Mouse (Mus musculus) thymus, adult 2 months (tissue): Measurements from ENCODE around the gene Sez6l. TPM values are rescaled to one million over a fixed set of nuclear protein-coding genes. Genes with fewer than 3 reads are reported as not detected.

Experiments used
- DNase-seq: peaks from one replicate; pipeline ENCODE4 v3.0.0; 2021
- H3K27ac ChIP-seq: fragments of 200-500 bp; 2 replicates; pipeline ENCODE4 v1.5.1; 2012; ENCODE audit warnings: low read length, control low read depth; ENCODE audit not compliant: control insufficient read depth, insufficient read depth
- H3K27me3 ChIP-seq: fragments of 200-500 bp; 2 replicates; pipeline ENCODE4 v1.6.1; 2012; ENCODE audit warnings: mild to moderate bottlenecking, low read length, moderate library complexity, mixed read lengths; ENCODE audit not compliant: control insufficient read depth, insufficient read depth
- H3K36me3 ChIP-seq: fragments of 200-500 bp; 2 replicates; pipeline ENCODE4 v1.6.1; 2012; ENCODE audit warnings: mild to moderate bottlenecking, low read length, moderate library complexity; ENCODE audit not compliant: control insufficient read depth, insufficient read depth
- H3K4me1 ChIP-seq: fragments of 200-500 bp; replicated peaks from 2 replicates; pipeline ENCODE4 v1.6.1; 2012; ENCODE audit warnings: low read length; ENCODE audit not compliant: control insufficient read depth, insufficient read depth
- H3K4me3 ChIP-seq: fragments of 200-500 bp; 2 replicates; pipeline ENCODE4 v1.5.1; 2012; ENCODE audit warnings: mild to moderate bottlenecking, low read length, control low read depth, moderate library complexity; ENCODE audit not compliant: control insufficient read depth, insufficient read depth
- CTCF ChIP-seq: fragments of 200-500 bp; IDR thresholded peaks from 2 replicates; pipeline ENCODE4 v1.5.1; 2012; ENCODE audit warnings: mild to moderate bottlenecking, control low read depth, low read length, moderate library complexity, borderline replicate concordance; ENCODE audit not compliant: control insufficient read depth, poor library complexity, insufficient read depth; ENCODE audit errors: extremely low read depth
- POLR2A ChIP-seq: fragments of 200-500 bp; IDR thresholded peaks from 2 replicates; pipeline ENCODE4 v1.6.1; 2012; ENCODE audit warnings: mild to moderate bottlenecking, low read length, control low read depth, moderate library complexity; ENCODE audit not compliant: control insufficient read depth, poor library complexity, insufficient read depth; ENCODE audit errors: extremely low read depth
- WGBS: fragments of 180-500 bp; shearing (Covaris S2); methylation state at CpG from one replicate; pipeline ENCODE4 v1.1.7; 2018; 5-methylcytosine and 5-hydroxymethylcytosine counted together
- polyA plus RNA-seq: library from polyadenylated mRNA; depleted of rRNA; stranded (reverse); fragments of >200 nt; gene quantifications from 2 replicates; pipeline ENCODE4 v1.2.3, GENCODE M21; 2012

Gene Sez6l
- polyA plus RNA-seq, 1 experiment: 1.8 TPM

DNA sequence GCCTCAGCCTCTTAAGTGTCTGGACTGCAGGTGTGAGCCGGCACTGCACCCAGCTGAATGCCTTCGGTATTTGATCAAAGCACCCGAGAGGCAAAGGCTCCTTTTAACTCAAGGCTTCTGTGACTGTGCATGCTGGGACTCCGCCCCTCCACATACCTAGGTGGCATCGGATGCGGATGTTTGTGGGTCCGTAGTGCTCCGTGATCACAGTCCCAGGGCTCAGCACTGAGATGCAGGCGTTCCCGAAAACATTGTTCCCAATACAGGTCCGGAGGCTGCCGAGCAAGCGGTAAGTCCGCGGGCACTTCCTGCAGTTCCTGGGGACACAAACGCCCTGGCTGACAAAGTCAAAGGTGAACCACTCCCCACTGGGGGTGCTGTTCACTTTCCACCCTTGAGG lies 186.0 kb downstream of the Sez6l start:
- Histone ChIP-seq H3K27ac (no peak overlapping the region), H3K27me3 (peaks cover 12% of the 10 kb centered on the region; the same call in 1 of the 2 replicates), H3K4me1 (peaks cover 5% of the 10 kb centered on the region; the same call in 1 of the 2 replicates), H3K36me3 (no peaks in the 10 kb centered on the region), H3K4me3 (no peak overlapping the region)
- TF ChIP-seq POLR2A (no peak), CTCF (no peak)
- DNase-seq: no peak
- WGBS: 72% methylated on average over 16 of the region's 16 CpGs

DNA sequence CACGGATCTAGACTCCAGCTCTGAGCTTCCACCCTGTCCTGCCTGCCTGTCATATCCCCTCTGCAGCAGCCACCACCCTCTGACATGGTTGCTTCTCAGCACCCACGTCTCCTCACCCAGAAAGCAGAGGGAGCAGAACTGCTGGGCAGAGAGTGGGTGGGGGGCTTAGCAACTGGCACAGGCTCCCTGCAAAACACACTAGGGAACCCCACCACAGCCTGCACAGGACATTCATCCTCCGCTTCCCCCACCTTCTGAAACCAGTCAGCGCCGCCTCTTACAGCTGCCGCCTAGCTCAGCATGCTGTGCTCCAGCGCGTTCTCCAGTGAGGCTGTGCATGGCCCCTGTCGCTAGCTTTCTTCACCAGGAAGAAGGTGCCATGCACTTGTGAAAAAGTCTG lies 187.6 kb downstream of the Sez6l start:
- DNase-seq: no peak
- Histone ChIP-seq H3K27me3 (peaks cover 12% of the 10 kb centered on the region; the same call in 1 of the 2 replicates), H3K4me1 (peaks cover 3% of the 10 kb centered on the region; the same call in 1 of the 2 replicates), H3K36me3 (no peaks in the 10 kb centered on the region), H3K4me3 (no peak overlapping the region), H3K27ac (no peak overlapping the region)
- WGBS: 76% methylated on average over 9 of the region's 9 CpGs
- TF ChIP-seq POLR2A (no peak), CTCF (no peak)

DNA sequence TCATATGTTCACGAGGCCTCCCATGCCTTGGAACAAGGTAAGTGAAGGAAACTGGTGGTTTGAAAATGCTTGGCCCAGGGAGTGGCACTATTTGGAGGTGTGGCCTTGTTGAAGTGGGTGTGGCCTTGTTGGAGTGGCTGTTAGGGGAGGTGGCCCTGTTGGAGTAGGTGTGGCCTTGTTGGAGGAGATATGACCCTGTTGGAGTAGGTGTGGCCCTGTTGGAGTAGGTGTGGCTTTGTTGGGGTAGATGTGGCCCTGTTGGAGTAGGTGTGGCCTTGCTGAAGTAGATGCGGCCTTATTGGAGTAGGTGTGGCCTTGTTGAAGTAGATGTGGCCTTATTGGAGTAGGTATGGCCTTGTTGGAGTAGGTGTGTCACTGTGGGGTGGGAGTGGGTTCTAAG lies 191.0 kb downstream of the Sez6l start:
- no peak for DNase-seq
- no peaks in the 10 kb centered on the region for H3K27me3 ChIP-seq
- no peak overlapping the region for H3K27ac ChIP-seq
- WGBS: 78% methylated on average over 2 of the region's 2 CpGs
- H3K4me3 ChIP-seq: no peak overlapping the region
- no peaks in the 10 kb centered on the region for H3K36me3 ChIP-seq
- H3K4me1 ChIP-seq: no peaks in the 10 kb centered on the region
- no peak for TF ChIP-seq CTCF
- no peak for TF ChIP-seq POLR2A

- no peaks in the 10 kb centered on the region for H3K4me1 ChIP-seq
- no peaks in the 10 kb centered on the region for H3K36me3 ChIP-seq
These were observed 192.0 kb downstream of the Sez6l start for GRCm38 (mm10) chr5:112384805-112385472.

DNA sequence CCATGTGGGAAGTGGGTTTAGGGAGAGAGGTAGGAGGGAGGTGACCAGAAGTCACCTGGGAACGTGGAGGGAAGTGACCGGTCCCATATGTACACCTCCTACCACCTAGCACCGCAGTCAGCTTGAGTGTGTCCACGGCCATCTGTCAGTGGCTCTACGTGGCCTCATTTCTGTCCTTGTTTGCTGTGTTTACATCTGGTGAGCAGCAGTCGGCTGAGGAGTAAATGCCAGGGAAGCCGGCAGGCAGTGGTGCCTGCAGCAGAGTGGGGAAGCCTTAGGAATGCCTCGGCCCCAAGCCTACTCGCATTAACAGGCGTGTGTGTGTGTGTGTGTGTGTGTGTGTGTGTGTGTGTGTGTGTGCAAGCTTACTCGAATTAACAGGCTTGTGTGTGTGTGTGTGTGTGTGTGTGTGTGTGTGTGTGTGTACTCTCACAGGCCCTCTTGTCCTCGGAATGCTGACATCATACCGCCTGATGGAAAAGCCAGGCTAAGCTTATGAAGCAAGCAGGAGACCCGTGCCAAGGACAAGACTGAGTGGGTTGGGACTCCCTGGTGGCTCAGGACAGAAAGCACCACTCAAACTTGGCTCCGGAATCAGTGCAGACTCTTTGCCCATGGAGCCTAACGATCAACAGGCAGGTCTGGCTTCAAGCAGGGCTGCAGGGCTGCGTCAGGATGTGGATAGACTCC lies 194.2 kb downstream of the Sez6l start:
- Histone ChIP-seq H3K4me3 (no peak overlapping the region), H3K27me3 (no peaks in the 10 kb centered on the region), H3K4me1 (no peaks in the 10 kb centered on the region), H3K27ac (no peak overlapping the region), H3K36me3 (no peaks in the 10 kb centered on the region)
- DNase-seq: no peak
- no peak for TF ChIP-seq CTCF
- TF ChIP-seq POLR2A: no peak
- 80% methylated on average over 17 of the region's 17 CpGs for whole genome bisulfite sequencing

More at GRCm38 (mm10) chr5:112384805-112385472, 192.0 kb downstream of the Sez6l start:
- no peak for DNase-seq
- WGBS: 16% methylated on average over 13 of the region's 13 CpGs
- Histone ChIP-seq H3K4me3 (no peak overlapping the region), H3K27me3 (no peaks in the 10 kb centered on the region), H3K27ac (no peak overlapping the region)
- no peak for TF ChIP-seq POLR2A
- TF ChIP-seq CTCF: no peak

DNA sequence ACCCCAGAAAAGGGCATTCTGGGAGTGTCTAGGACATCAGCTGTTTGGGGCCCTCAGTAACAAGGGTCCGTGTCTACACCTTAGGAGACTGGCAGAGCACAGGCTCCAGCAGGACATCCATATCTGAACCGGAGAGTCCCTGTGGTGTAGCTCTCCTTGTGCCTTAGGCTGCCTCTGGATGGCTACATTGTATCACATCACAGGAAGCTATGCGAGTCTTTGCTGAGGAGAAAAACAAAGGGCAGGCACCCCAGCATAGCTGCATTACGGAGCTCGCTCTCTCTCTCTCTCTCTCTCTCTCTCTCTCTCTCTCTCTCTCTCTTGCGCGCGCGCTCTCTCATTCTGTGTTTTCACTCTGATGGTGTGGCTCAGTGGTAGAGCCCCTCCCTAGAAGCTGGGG lies 194.9 kb downstream of the Sez6l start:
- DNase-seq: no peak
- H3K4me3 ChIP-seq: no peak overlapping the region
- TF ChIP-seq POLR2A: no peak
- no peak overlapping the region for H3K27ac ChIP-seq
- no peaks in the 10 kb centered on the region for H3K27me3 ChIP-seq
- 91% methylated on average over 9 of the region's 9 CpGs for WGBS
- H3K36me3 ChIP-seq: no peaks in the 10 kb centered on the region
- no peaks in the 10 kb centered on the region for H3K4me1 ChIP-seq
